Mouse (Mus musculus): ENCODE results near the gene Rap1gap2.

Gene Rap1gap2

GRCm38 (mm10) chr11:74411943-74412342, 198.8 kb downstream of the Rap1gap2 start:
- in situ Hi-C loops (cut with MboI; ENCODE audit: low pct_unique_long_range_greater_than_20kb in 1 of 2, low sequenced_read_pairs in 2 of 2, unreplicated experiment in 1 of 2) = no loop called here

GRCm38 (mm10) chr11:74409757-74410174, 200.9 kb downstream of the Rap1gap2 start:
- in situ Hi-C loops (cut with MboI; ENCODE audit: low pct_unique_long_range_greater_than_20kb in 1 of 2, low sequenced_read_pairs in 2 of 2, unreplicated experiment in 1 of 2) = no loop called here

- in situ Hi-C loops (cut with MboI; ENCODE audit: low pct_unique_long_range_greater_than_20kb in 1 of 2, low sequenced_read_pairs in 2 of 2, unreplicated experiment in 1 of 2) = no loop called here
Observed at GRCm38 (mm10) chr11:74409447-74409754, 201.3 kb downstream of the Rap1gap2 start.

GRCm38 (mm10) chr11:74408587-74409446, 201.9 kb downstream of the Rap1gap2 start:
- in situ Hi-C loops (cut with MboI; ENCODE audit: low pct_unique_long_range_greater_than_20kb in 1 of 2, low sequenced_read_pairs in 2 of 2, unreplicated experiment in 1 of 2) = no loop called here

- in situ Hi-C loops (cut with MboI; ENCODE audit: low pct_unique_long_range_greater_than_20kb in 1 of 2, low sequenced_read_pairs in 2 of 2, unreplicated experiment in 1 of 2) = no loop called here
Observed at GRCm38 (mm10) chr11:74405201-74405600, 205.5 kb downstream of the Rap1gap2 start.

GRCm38 (mm10) chr11:74404216-74404615, 206.5 kb downstream of the Rap1gap2 start:
- in situ Hi-C loops (cut with MboI; ENCODE audit: low pct_unique_long_range_greater_than_20kb in 1 of 2, low sequenced_read_pairs in 2 of 2, unreplicated experiment in 1 of 2) = no loop called here

- in situ Hi-C loops (cut with MboI; ENCODE audit: low pct_unique_long_range_greater_than_20kb in 1 of 2, low sequenced_read_pairs in 2 of 2, unreplicated experiment in 1 of 2) = no loop called here
Observed at GRCm38 (mm10) chr11:74402126-74402525, 208.6 kb downstream of the Rap1gap2 start.

GRCm38 (mm10) chr11:74395583-74395982, 215.1 kb downstream of the Rap1gap2 start:
- in situ Hi-C loops (cut with MboI; ENCODE audit: low pct_unique_long_range_greater_than_20kb in 1 of 2, low sequenced_read_pairs in 2 of 2, unreplicated experiment in 1 of 2) = no loop called here

GRCm38 (mm10) chr11:74393489-74393888, 217.2 kb downstream of the Rap1gap2 start:
- in situ Hi-C loops (cut with MboI; ENCODE audit: low pct_unique_long_range_greater_than_20kb in 1 of 2, low sequenced_read_pairs in 2 of 2, unreplicated experiment in 1 of 2) = no loop called here

GRCm38 (mm10) chr11:74392903-74393302, 217.8 kb downstream of the Rap1gap2 start:
- in situ Hi-C loops (cut with MboI; ENCODE audit: low pct_unique_long_range_greater_than_20kb in 1 of 2, low sequenced_read_pairs in 2 of 2, unreplicated experiment in 1 of 2) = no loop called here

GRCm38 (mm10) chr11:74391899-74392298, 218.8 kb downstream of the Rap1gap2 start:
- in situ Hi-C loops (cut with MboI; ENCODE audit: low pct_unique_long_range_greater_than_20kb in 1 of 2, low sequenced_read_pairs in 2 of 2, unreplicated experiment in 1 of 2) = no loop called here

GRCm38 (mm10) chr11:74387203-74387602, 223.5 kb downstream of the Rap1gap2 start:
- in situ Hi-C loops (cut with MboI; ENCODE audit: low pct_unique_long_range_greater_than_20kb in 1 of 2, low sequenced_read_pairs in 2 of 2, unreplicated experiment in 1 of 2) = no loop called here

- in situ Hi-C loops (cut with MboI; ENCODE audit: low pct_unique_long_range_greater_than_20kb in 1 of 2, low sequenced_read_pairs in 2 of 2, unreplicated experiment in 1 of 2) = no loop called here
Observed at GRCm38 (mm10) chr11:74385674-74386073, 225.0 kb downstream of the Rap1gap2 start.

- in situ Hi-C loops (cut with MboI; ENCODE audit: low pct_unique_long_range_greater_than_20kb in 1 of 2, low sequenced_read_pairs in 2 of 2, unreplicated experiment in 1 of 2) = loop anchor here (5.0 kb wide), 2 partner anchors 148 to 158 kb away; no protein-coding TSS in a partner anchor
Observed at GRCm38 (mm10) chr11:74379166-74379873, 231.4 kb downstream of the Rap1gap2 start.

- in situ Hi-C loops (cut with MboI; ENCODE audit: low pct_unique_long_range_greater_than_20kb in 1 of 2, low sequenced_read_pairs in 2 of 2, unreplicated experiment in 1 of 2) = loop anchor here (5.0 kb wide), 2 partner anchors 150 to 160 kb away; no protein-coding TSS in a partner anchor
Observed at GRCm38 (mm10) chr11:74376847-74377246, 233.9 kb downstream of the Rap1gap2 start.

- in situ Hi-C loops (cut with MboI; ENCODE audit: low pct_unique_long_range_greater_than_20kb in 1 of 2, low sequenced_read_pairs in 2 of 2, unreplicated experiment in 1 of 2) = loop anchor here in 1 of 2 experiments (25.0 kb wide), 2 partner anchors 284 to 1134 kb away; partner anchors contain the start of gene Trpv1
Observed at GRCm38 (mm10) chr11:74371393-74372100, 239.2 kb downstream of the Rap1gap2 start.

- in situ Hi-C loops (cut with MboI; ENCODE audit: low pct_unique_long_range_greater_than_20kb in 1 of 2, low sequenced_read_pairs in 2 of 2, unreplicated experiment in 1 of 2) = loop anchor here in 1 of 2 experiments (25.0 kb wide), 2 partner anchors 274 to 1124 kb away; partner anchors contain the start of gene Trpv1
Observed at GRCm38 (mm10) chr11:74361769-74362168, 248.9 kb downstream of the Rap1gap2 start, which contains the start of gene Olfr412. TSS of gene Olfr412 (plus strand) at chr11:74362069.

GRCm38 (mm10) chr11:74352550-74352949, 258.2 kb downstream of the Rap1gap2 start, which contains the start of gene Olfr411:
TSS of gene Olfr411 (minus strand) at chr11:74352650.
- in situ Hi-C loops (cut with MboI; ENCODE audit: low pct_unique_long_range_greater_than_20kb in 1 of 2, low sequenced_read_pairs in 2 of 2, unreplicated experiment in 1 of 2) = loop anchor here in 1 of 2 experiments (25.0 kb wide), 2 partner anchors 265 to 1115 kb away; partner anchors contain the start of gene Trpv1
